Mouse (Mus musculus) lung, embryonic 16.5 days (tissue): ENCODE measurements at regions not wholly inside any gene's neighbourhood (a gene's known extent, or its start where the extent isn't known, plus 50 kb on each side); places are given as distances from the start of the nearest gene placed in this dataset.
A peak's percentile ranks its signal among the peaks of the same experiment; 100 is the strongest.

Experiments used
- ATAC-seq: fragments of 200-750 bp; cut with Nextera tagmentation; 2 replicates; pipeline ENCODE4 v1.8.0; 2017; ENCODE audit warnings: low read depth, mild to moderate bottlenecking, moderate library complexity
- H3K27ac ChIP-seq: fragments of 300-500 bp; sonication (generic); 2 replicates; pipeline ENCODE4 v1.5.1; 2014; ENCODE audit warnings: mild to moderate bottlenecking, control low read depth, low read length
- H3K27me3 ChIP-seq: fragments of 300-500 bp; sonication (generic); 2 replicates; pipeline ENCODE4 v1.6.1; 2014; ENCODE audit warnings: low read depth, low read length, mixed read lengths; ENCODE audit not compliant: control insufficient read depth, insufficient read depth
- H3K36me3 ChIP-seq: fragments of 300-500 bp; sonication (generic); 2 replicates; pipeline ENCODE4 v1.6.1; 2014; ENCODE audit warnings: low read length; ENCODE audit not compliant: control insufficient read depth, insufficient read depth
- H3K4me1 ChIP-seq: fragments of 300-500 bp; sonication (generic); replicated peaks from 2 replicates; pipeline ENCODE4 v1.6.1; 2014; ENCODE audit warnings: low read length, mixed read lengths; ENCODE audit not compliant: control insufficient read depth, insufficient read depth
- H3K4me2 ChIP-seq: fragments of 300-500 bp; sonication (generic); 2 replicates; pipeline ENCODE4 v1.6.1; 2014; ENCODE audit warnings: low read depth, low read length, control low read depth
- H3K4me3 ChIP-seq: fragments of 300-500 bp; sonication (generic); 2 replicates; pipeline ENCODE4 v1.5.1; 2014; ENCODE audit warnings: mild to moderate bottlenecking, low read length, control low read depth
- H3K9ac ChIP-seq: fragments of 300-500 bp; sonication (generic); 2 replicates; pipeline ENCODE4 v1.6.1; 2014; ENCODE audit warnings: low read length, control low read depth
- H3K9me3 ChIP-seq: fragments of 300-500 bp; sonication (generic); 2 replicates; pipeline ENCODE4 v1.6.1; 2016; ENCODE audit warnings: low read length; ENCODE audit not compliant: control insufficient read depth
- WGBS: fragments of 180-500 bp; shearing (Covaris S2); extraction: QIAGEN DNeasy Blood & Tissue Kit; methylation state at CpG from one replicate; pipeline ENCODE4 v1.1.7; 2014; 5-methylcytosine and 5-hydroxymethylcytosine counted together

- Histone ChIP-seq H3K36me3 (no peaks in the 10 kb centered on the region), H3K4me2 (no peak overlapping the region), H3K9ac (peak overlapping the region; percentile 45), H3K4me3 (no peak overlapping the region), H3K9me3 (no peaks in the 10 kb centered on the region), H3K27me3 (no peaks in the 10 kb centered on the region), H3K27ac (peak overlapping the region; percentile 45; the same call in 1 of the 2 replicates), H3K4me1 (peaks cover 42% of the 10 kb centered on the region)
- WGBS: 88% methylated on average over 2 of the region's 2 CpGs
- ATAC-seq: no peak
These were observed 84.7 kb upstream of the Tmem189 start for GRCm38 (mm10) chr2:167774166-167774805.

- ATAC-seq: no peak
- no peak overlapping the region for H3K4me2 ChIP-seq
- H3K4me3 ChIP-seq: no peak overlapping the region
These were observed 83.2 kb upstream of the Tmem189 start for GRCm38 (mm10) chr2:167772834-167773233.

GRCm38 (mm10) chr2:167767962-167768361 lies 78.3 kb upstream of the Tmem189 start:
- ATAC-seq: peak; percentile 59
- Histone ChIP-seq H3K4me3 (no peak overlapping the region), H3K27me3 (no peaks in the 10 kb centered on the region), H3K36me3 (no peaks in the 10 kb centered on the region), H3K9ac (peak overlapping the region; percentile 29; the same call in 1 of the 2 replicates), H3K9me3 (no peaks in the 10 kb centered on the region), H3K4me2 (0 out of 2 replicates have a peak overlapping the region, but pooled peaks have one; percentile 4), H3K27ac (peak overlapping the region; percentile 77), H3K4me1 (peaks cover 24% of the 10 kb centered on the region)
- 26% methylated on average over 13 of the region's 13 CpGs for WGBS

More at GRCm38 (mm10) chr2:167772834-167773233, 83.2 kb upstream of the Tmem189 start:
- H3K9ac ChIP-seq: no peak overlapping the region
- H3K9me3 ChIP-seq: no peaks in the 10 kb centered on the region
- no peaks in the 10 kb centered on the region for H3K36me3 ChIP-seq
- WGBS: 84% methylated on average over 5 of the region's 5 CpGs
- H3K4me1 ChIP-seq: peaks cover 33% of the 10 kb centered on the region
- no peaks in the 10 kb centered on the region for H3K27me3 ChIP-seq
- no peak overlapping the region for H3K27ac ChIP-seq

GRCm38 (mm10) chr2:167767371-167767770 lies 77.7 kb upstream of the Tmem189 start:
- no peak for ATAC-seq
- Histone ChIP-seq H3K4me3 (no peak overlapping the region), H3K27me3 (no peaks in the 10 kb centered on the region), H3K9me3 (no peaks in the 10 kb centered on the region), H3K27ac (peak overlapping the region; percentile 77), H3K36me3 (no peaks in the 10 kb centered on the region), H3K4me2 (no peak overlapping the region), H3K9ac (no peak overlapping the region; the same call in 1 of the 2 replicates), H3K4me1 (peaks cover 24% of the 10 kb centered on the region)
- WGBS: 74% methylated on average over 8 of the region's 8 CpGs

- Histone ChIP-seq H3K4me2 (no peak overlapping the region), H3K27me3 (no peaks in the 10 kb centered on the region), H3K4me3 (no peak overlapping the region), H3K9ac (no peak overlapping the region), H3K36me3 (no peaks in the 10 kb centered on the region), H3K9me3 (no peaks in the 10 kb centered on the region), H3K4me1 (peaks cover 24% of the 10 kb centered on the region), H3K27ac (peak overlapping the region; percentile 57; the same call in 1 of the 2 replicates)
- no peak for ATAC-seq
- WGBS: 91% methylated on average over 6 of the region's 6 CpGs
These were observed 76.2 kb upstream of the Tmem189 start for GRCm38 (mm10) chr2:167765811-167766210.

- peaks cover 24% of the 10 kb centered on the region for H3K4me1 ChIP-seq
- peak overlapping the region; percentile 50 for H3K9ac ChIP-seq
- peak; percentile 81 for ATAC-seq
- H3K4me3 ChIP-seq: no peak overlapping the region
- peak overlapping the region; percentile 57 for H3K27ac ChIP-seq
- no peak overlapping the region for H3K4me2 ChIP-seq
- no peaks in the 10 kb centered on the region for H3K9me3 ChIP-seq
- no peaks in the 10 kb centered on the region for H3K27me3 ChIP-seq
- WGBS: 27% methylated on average over 22 of the region's 22 CpGs
- H3K36me3 ChIP-seq: no peaks in the 10 kb centered on the region
These were observed 75.6 kb upstream of the Tmem189 start for GRCm38 (mm10) chr2:167765072-167765800.

GRCm38 (mm10) chr2:167763891-167764410 lies 74.3 kb upstream of the Tmem189 start:
- H3K27me3 ChIP-seq: no peaks in the 10 kb centered on the region
- ATAC-seq: no peak
- peaks cover 26% of the 10 kb centered on the region for H3K4me1 ChIP-seq
- no peak overlapping the region for H3K9ac ChIP-seq
- H3K27ac ChIP-seq: no peak overlapping the region
- H3K36me3 ChIP-seq: no peaks in the 10 kb centered on the region
- no peak overlapping the region for H3K4me2 ChIP-seq
- H3K4me3 ChIP-seq: no peak overlapping the region
- WGBS: 90% methylated on average over 7 of the region's 7 CpGs
- no peaks in the 10 kb centered on the region for H3K9me3 ChIP-seq

- Histone ChIP-seq H3K4me1 (peaks cover 27% of the 10 kb centered on the region), H3K27ac (no peak overlapping the region)
These were observed 71.8 kb upstream of the Tmem189 start for GRCm38 (mm10) chr2:167761404-167761936.

More at GRCm38 (mm10) chr2:167761404-167761936, 71.8 kb upstream of the Tmem189 start:
- 68% methylated on average over 17 of the region's 17 CpGs for WGBS
- no peak for ATAC-seq
- Histone ChIP-seq H3K9me3 (no peaks in the 10 kb centered on the region), H3K9ac (no peak overlapping the region), H3K27me3 (no peaks in the 10 kb centered on the region), H3K4me2 (no peak overlapping the region), H3K4me3 (no peak overlapping the region), H3K36me3 (no peaks in the 10 kb centered on the region)
